Mouse (Mus musculus) liver, embryonic 15.5 days (tissue): Measurements from ENCODE around the gene Ptpro. TPM values are rescaled to one million over a fixed set of nuclear protein-coding genes. Genes with fewer than 3 reads are reported as not detected.
"Not testable (repeated sequence)": the region's sequence is repeated elsewhere in the genome, so short reads cannot be mapped to it uniquely, and the experiment has no call there.

Source experiments
- ATAC-seq: fragments of 200-750 bp; cut with Nextera tagmentation; 2 replicates; pipeline ENCODE4 v1.8.0; 2017; ENCODE audit warnings: moderate number of reproducible peaks, mild to moderate bottlenecking, moderate library complexity; ENCODE audit not compliant: insufficient read depth
- H3K27ac ChIP-seq: fragments of 300-500 bp; sonication (generic); replicated peaks from 2 replicates; pipeline ENCODE4 v1.5.1; 2015; ENCODE audit warnings: mild to moderate bottlenecking, inconsistent platforms
- H3K27me3 ChIP-seq: fragments of 300-500 bp; sonication (generic); 2 replicates; pipeline ENCODE4 v1.6.1; 2015; ENCODE audit warnings: mild to moderate bottlenecking, inconsistent platforms
- H3K36me3 ChIP-seq: fragments of 300-500 bp; sonication (generic); replicated peaks from 2 replicates; pipeline ENCODE4 v1.6.1; 2015; ENCODE audit warnings: moderate library complexity, mild to moderate bottlenecking, inconsistent platforms
- H3K4me1 ChIP-seq: fragments of 300-500 bp; sonication (generic); replicated peaks from 2 replicates; pipeline ENCODE4 v1.6.1; 2015; ENCODE audit warnings: inconsistent platforms
- H3K4me2 ChIP-seq: fragments of 300-500 bp; sonication (generic); 2 replicates; pipeline ENCODE4 v1.6.1; 2015; ENCODE audit warnings: moderate library complexity, mild to moderate bottlenecking, inconsistent platforms
- H3K4me3 ChIP-seq: fragments of 300-500 bp; sonication (generic); replicated peaks from 2 replicates; pipeline ENCODE4 v1.5.1; 2015; ENCODE audit warnings: mild to moderate bottlenecking, inconsistent platforms
- H3K9ac ChIP-seq: fragments of 300-500 bp; sonication (generic); 2 replicates; pipeline ENCODE4 v1.6.1; 2015; ENCODE audit warnings: moderate library complexity, mild to moderate bottlenecking, inconsistent platforms
- H3K9me3 ChIP-seq: fragments of 300-500 bp; sonication (generic); replicated peaks from 2 replicates; pipeline ENCODE4 v1.6.1; 2016; ENCODE audit warnings: inconsistent platforms
- WGBS: fragments of 180-500 bp; shearing (Covaris S2); methylation state at CpG from one replicate; pipeline ENCODE4 v1.1.7; 2015; ENCODE audit warnings: mixed read lengths; ENCODE audit not compliant: insufficient replicate concordance; 5-methylcytosine and 5-hydroxymethylcytosine counted together
- polyA plus RNA-seq: library from polyadenylated mRNA; unstranded; fragments of >200 nt; fragmentation: Nextera tagmentation; extraction: Ambion mirVana; gene quantifications from 2 replicates; pipeline ENCODE4 v1.2.1, GENCODE M21; 2015

The Ptpro gene
- polyA plus RNA-seq, 1 experiment from 2014 or later, result 1.5 TPM

DNA sequence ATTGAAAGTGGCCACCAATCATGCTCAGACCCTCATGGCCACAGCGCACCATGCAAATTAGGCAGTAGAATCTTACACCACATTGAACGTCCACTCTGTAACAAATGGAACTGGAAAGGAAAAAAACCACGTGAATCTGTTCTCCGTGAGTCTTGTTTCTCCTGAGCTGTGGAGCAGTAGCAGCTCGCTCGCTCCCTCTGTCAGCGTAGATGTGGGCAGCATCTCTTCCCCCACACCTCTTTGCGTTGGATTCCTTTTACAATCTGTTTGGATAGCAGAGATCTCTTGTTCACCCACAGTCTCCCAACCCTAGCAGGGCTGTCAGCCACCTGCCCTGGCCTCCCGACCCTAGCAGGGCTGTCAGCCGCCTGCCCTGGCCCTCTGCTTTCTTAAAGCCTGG lies 171.7 kb downstream of the Ptpro start:
- 63% methylated on average over 10 of the region's 10 CpGs for WGBS
- Histone ChIP-seq H3K9ac (no peak overlapping the region), H3K27me3 (no peaks in the 10 kb centered on the region), H3K36me3 (no peaks in the 10 kb centered on the region), H3K27ac (no peak overlapping the region), H3K4me2 (no peak overlapping the region), H3K9me3 (no peaks in the 10 kb centered on the region), H3K4me3 (no peak overlapping the region), H3K4me1 (no peaks in the 10 kb centered on the region)
- ATAC-seq, result no peak

DNA sequence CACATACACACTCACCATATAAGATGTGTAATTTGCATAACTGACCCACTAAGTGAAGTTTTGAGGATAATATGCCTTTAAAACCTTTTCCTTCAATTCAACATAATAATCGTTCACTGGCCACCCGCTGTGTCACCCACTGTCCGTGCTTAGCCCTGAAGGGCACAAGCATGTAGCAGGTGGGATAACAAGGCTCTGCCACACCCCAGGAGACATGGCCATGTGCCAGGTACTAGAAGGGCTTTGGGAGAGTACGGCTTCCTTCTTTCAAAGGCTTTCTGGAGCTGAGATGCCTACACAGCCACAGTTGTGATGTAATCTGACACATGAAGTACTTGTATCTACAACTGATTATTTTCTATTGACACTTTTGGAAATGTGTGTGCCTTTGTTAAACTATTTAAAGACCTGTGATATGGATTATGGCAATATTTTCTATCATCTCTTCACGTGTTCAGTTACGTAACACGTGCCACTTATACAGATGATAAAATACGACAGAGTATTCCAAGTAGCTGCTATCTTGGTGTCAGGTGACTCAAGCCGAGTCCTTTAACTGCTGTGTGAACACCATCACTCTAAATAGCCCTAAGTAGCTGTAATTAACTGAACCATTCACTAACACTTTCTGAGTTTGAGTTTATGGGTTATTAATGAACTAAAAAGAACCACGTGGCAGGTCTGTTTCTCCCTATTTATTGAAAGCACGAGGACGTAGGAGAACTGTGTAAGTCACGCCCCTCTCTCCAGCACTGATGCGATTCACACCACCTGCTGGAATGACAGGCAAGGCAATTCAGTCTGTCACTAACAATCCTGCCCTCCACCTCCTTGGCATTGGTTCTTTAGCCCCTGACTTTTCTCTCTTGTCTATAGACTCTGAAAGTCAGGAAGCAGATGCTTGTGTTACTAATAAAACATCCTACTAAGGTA lies 173.6 kb downstream of the Ptpro start:
- Histone ChIP-seq H3K9ac (no peak overlapping the region), H3K27ac (no peak overlapping the region), H3K4me1 (no peaks in the 10 kb centered on the region), H3K36me3 (no peaks in the 10 kb centered on the region), H3K4me3 (no peak overlapping the region), H3K4me2 (no peak overlapping the region), H3K27me3 (no peaks in the 10 kb centered on the region), H3K9me3 (no peaks in the 10 kb centered on the region)
- WGBS, result 61% methylated on average over 14 of the region's 14 CpGs
- no peak for ATAC-seq

- WGBS, result 58% methylated on average over 14 of the region's 14 CpGs
- Histone ChIP-seq H3K36me3 (no peaks in the 10 kb centered on the region), H3K4me2 (no peak overlapping the region), H3K4me3 (no peak overlapping the region), H3K9me3 (no peaks in the 10 kb centered on the region), H3K27me3 (no peaks in the 10 kb centered on the region), H3K27ac (no peak overlapping the region), H3K4me1 (no peaks in the 10 kb centered on the region), H3K9ac (no peak overlapping the region)
- ATAC-seq, result no peak
Observed at GRCm38 (mm10) chr6:137433521-137434137, 181.5 kb downstream of the Ptpro start.

DNA sequence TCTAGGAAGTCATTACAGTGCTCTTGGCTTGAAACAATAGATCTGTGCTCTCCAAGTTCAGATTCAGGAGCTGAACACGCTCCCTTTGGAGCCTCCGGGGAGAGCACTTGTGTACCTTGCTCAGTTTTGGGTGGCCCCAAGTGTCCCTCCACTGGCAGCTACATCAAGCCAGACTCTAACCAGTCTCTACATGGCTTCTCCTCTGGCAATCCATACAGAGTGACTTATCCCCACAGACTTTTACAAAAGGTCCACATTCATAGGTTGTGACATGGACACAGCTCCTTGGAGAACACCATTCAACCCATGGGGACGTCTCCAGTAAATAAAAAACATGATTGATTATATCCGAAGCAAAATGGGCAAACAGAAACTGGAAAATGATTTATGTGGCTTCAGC lies 185.4 kb downstream of the Ptpro start:
- Histone ChIP-seq H3K9ac (no peak overlapping the region), H3K9me3 (no peaks in the 10 kb centered on the region), H3K36me3 (no peaks in the 10 kb centered on the region), H3K27me3 (no peaks in the 10 kb centered on the region), H3K4me1 (no peaks in the 10 kb centered on the region), H3K4me3 (no peak overlapping the region), H3K4me2 (no peak overlapping the region), H3K27ac (no peak overlapping the region)
- WGBS, result 65% methylated on average over 4 of the region's 4 CpGs
- ATAC-seq, result no peak

- no peaks in the 10 kb centered on the region for H3K9me3 ChIP-seq
- no peaks in the 10 kb centered on the region for H3K27me3 ChIP-seq
- no peak overlapping the region for H3K27ac ChIP-seq
- no peak overlapping the region for H3K9ac ChIP-seq
- no peak overlapping the region for H3K4me2 ChIP-seq
- no peaks in the 10 kb centered on the region for H3K36me3 ChIP-seq
- no peaks in the 10 kb centered on the region for H3K4me1 ChIP-seq
- H3K4me3 ChIP-seq, result no peak overlapping the region
- ATAC-seq, result no peak
- WGBS, result 58% methylated on average over 16 of the region's 16 CpGs
Observed at GRCm38 (mm10) chr6:137437902-137438580, 185.9 kb downstream of the Ptpro start.

- H3K27me3 ChIP-seq, result no peaks in the 10 kb centered on the region
- H3K4me2 ChIP-seq, result no peak overlapping the region
- no peak overlapping the region for H3K9ac ChIP-seq
- no peaks in the 10 kb centered on the region for H3K9me3 ChIP-seq
- no peaks in the 10 kb centered on the region for H3K36me3 ChIP-seq
- no peaks in the 10 kb centered on the region for H3K4me1 ChIP-seq
- ATAC-seq, result no peak
- 62% methylated on average over 19 of the region's 19 CpGs for WGBS
- H3K27ac ChIP-seq, result no peak overlapping the region
- no peak overlapping the region for H3K4me3 ChIP-seq
Observed at GRCm38 (mm10) chr6:137440559-137441486, 188.7 kb downstream of the Ptpro start.

- 71% methylated on average over 12 of the region's 12 CpGs for WGBS
- ATAC-seq, result no peak
- H3K4me1 ChIP-seq, result no peaks in the 10 kb centered on the region
- H3K9me3 ChIP-seq, result no peaks in the 10 kb centered on the region
- no peak overlapping the region for H3K4me2 ChIP-seq
- no peaks in the 10 kb centered on the region for H3K27me3 ChIP-seq
- H3K27ac ChIP-seq, result no peak overlapping the region
- H3K4me3 ChIP-seq, result no peak overlapping the region
- H3K9ac ChIP-seq, result no peak overlapping the region
- no peaks in the 10 kb centered on the region for H3K36me3 ChIP-seq
Observed at GRCm38 (mm10) chr6:137443089-137443488, 191.0 kb downstream of the Ptpro start.

DNA sequence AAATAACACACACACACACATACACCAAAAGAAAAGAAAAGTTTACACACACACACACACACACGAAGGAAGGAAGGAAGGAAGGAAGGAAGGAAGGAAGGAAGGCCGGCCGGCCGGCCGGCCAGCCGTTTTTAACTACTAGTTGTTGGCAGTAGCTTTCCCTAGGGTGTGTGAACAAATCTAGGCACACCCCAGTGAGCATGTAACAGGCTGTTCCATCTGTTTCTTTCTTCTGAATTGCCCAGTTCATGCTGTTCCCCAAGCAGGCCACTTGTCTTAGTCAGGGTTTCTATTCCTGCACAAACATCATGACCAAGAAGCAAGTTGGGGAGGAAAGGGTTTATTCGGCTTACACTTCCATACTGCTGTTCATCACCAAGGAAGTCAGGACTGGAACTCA lies 194.0 kb downstream of the Ptpro start:
- H3K9me3 ChIP-seq, H3K4me2 ChIP-seq, H3K27ac ChIP-seq, H3K9ac ChIP-seq, ATAC-seq, H3K4me3 ChIP-seq, H3K4me1 ChIP-seq, H3K27me3 ChIP-seq, H3K36me3 ChIP-seq: not testable (repeated sequence)
- WGBS, result 43% methylated on average over 7 of the region's 7 CpGs

- Histone ChIP-seq H3K4me1 (no peaks in the 10 kb centered on the region; the same call in 1 of the 2 replicates), H3K4me3 (no peak overlapping the region), H3K9me3 (no peaks in the 10 kb centered on the region), H3K36me3 (no peaks in the 10 kb centered on the region), H3K27me3 (no peaks in the 10 kb centered on the region), H3K9ac (no peak overlapping the region), H3K4me2 (no peak overlapping the region), H3K27ac (no peak overlapping the region)
- ATAC-seq, result no peak
- 13% methylated on average over 10 of the region's 10 CpGs for WGBS
Observed at GRCm38 (mm10) chr6:137455537-137456041, 203.5 kb downstream of the Ptpro start.

GRCm38 (mm10) chr6:137456064-137456463 lies 203.9 kb downstream of the Ptpro start:
- H3K27ac ChIP-seq, result no peak overlapping the region
- H3K9ac ChIP-seq, result no peak overlapping the region
- no peak overlapping the region for H3K4me2 ChIP-seq
- no peaks in the 10 kb centered on the region; the same call in 1 of the 2 replicates for H3K4me1 ChIP-seq
- H3K4me3 ChIP-seq, result no peak overlapping the region
- H3K27me3 ChIP-seq, result no peaks in the 10 kb centered on the region
- no peaks in the 10 kb centered on the region for H3K9me3 ChIP-seq
- WGBS, result 35% methylated on average over 7 of the region's 7 CpGs
- H3K36me3 ChIP-seq, result no peaks in the 10 kb centered on the region
- ATAC-seq, result no peak
